Mouse (Mus musculus): ENCODE data around the gene Brwd3. TPM values are rescaled to one million over a fixed set of nuclear protein-coding genes. Genes with fewer than 3 reads are reported as not detected.

Brwd3 gene
- 1.7 and 2.1 TPM in 2 replicates for polyA plus RNA-seq (2015; fragmentation: Nextera tagmentation; extraction: Ambion mirVana)

DNA sequence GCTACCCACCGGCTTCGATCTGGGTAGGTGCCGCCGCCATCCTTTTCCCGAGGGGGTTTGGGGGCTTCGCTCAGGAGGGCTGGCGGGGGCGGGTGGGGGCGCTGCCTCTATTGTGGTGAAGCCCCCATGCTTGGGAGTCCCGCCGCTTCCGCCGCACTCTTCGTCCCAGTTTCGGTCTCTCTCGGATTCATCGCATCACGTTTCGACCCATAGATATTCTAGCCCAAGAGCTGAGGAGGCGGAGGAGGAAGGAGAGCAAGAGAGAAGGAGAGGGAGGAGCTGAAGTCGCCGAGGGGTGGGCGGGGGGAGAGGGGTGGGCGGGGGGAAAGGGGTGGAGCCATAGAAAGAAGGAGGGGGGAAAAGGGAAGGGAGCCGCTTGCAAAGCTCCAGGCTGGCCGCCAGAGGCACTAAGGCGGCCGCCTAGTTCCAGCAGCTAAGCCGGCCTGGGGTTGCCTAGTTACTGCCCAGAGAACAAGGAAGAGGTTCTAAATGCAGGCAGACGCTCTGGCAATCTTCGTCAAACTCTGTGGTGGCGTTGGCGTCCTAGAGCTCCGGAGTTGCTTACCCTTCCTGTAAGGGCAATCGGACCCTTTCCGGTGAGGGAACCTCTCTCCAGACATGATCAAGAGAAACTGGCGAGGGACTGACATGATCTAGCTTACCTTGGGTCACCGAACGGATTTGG lies at the start of gene Brwd3:
Brwd3 (minus strand) TSS at position 283 of the 685 bp plus-strand sequence.
- H3K4me1 ChIP-seq (ENCODE audit: insufficient read depth, low read length): no peaks in the 10 kb centered on the region
- peak within 1 kb of the TSS; percentile 71 for H3K27ac ChIP-seq (ENCODE audit: low read length)
- peak within 1 kb of the TSS; percentile 55 for H3K4me2 ChIP-seq (replicated peaks; ENCODE audit: low read depth, low read length)
- ATAC-seq (ENCODE audit: low FRiP score, low TSS enrichment): peak; percentile 97
- no peaks in the 10 kb centered on the region for H3K27me3 ChIP-seq (ENCODE audit: insufficient read depth, low read length)
- no peaks in the 10 kb centered on the region for H3K36me3 ChIP-seq (ENCODE audit: insufficient read depth, low read length)
- H3K9me3 ChIP-seq (ENCODE audit: low read length): no peaks in the 10 kb centered on the region
- 19% methylated on average over 34 of the region's 39 CpGs for WGBS
- H3K4me3 ChIP-seq (ENCODE audit: low read length): peak within 1 kb of the TSS; percentile 60
- peak within 1 kb of the TSS; percentile 69 for H3K9ac ChIP-seq (replicated peaks; ENCODE audit: low read length)

DNA sequence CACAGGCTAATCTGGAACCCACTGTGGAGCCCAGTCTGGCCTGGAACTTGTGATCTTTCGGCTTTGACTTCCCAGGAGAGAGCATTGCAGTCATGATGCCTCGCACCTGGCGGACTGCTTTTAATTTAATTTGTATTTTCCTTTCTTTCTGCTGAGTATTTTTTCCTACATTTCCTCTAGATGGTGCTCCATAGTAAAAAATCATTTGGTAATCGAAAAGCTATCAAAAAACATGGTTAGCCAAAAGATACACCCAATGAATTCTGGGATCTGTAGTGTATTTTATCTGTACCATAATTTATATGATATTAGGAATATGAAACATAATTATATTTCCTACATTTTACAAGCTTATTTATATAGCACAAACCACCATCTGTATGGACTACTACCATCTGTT lies 28.5 kb upstream of the Brwd3 start:
- Histone ChIP-seq H3K9ac (replicated peaks; ENCODE audit: low read length) (no peak overlapping the region), H3K27me3 (ENCODE audit: insufficient read depth, low read length) (no peaks in the 10 kb centered on the region), H3K9me3 (ENCODE audit: low read length) (no peaks in the 10 kb centered on the region), H3K4me2 (replicated peaks; ENCODE audit: low read depth, low read length) (no peak overlapping the region), H3K4me1 (ENCODE audit: insufficient read depth, low read length) (no peaks in the 10 kb centered on the region), H3K36me3 (ENCODE audit: insufficient read depth, low read length) (no peaks in the 10 kb centered on the region), H3K27ac (ENCODE audit: low read length) (no peak overlapping the region), H3K4me3 (ENCODE audit: low read length) (no peak overlapping the region)
- 83% methylated on average over 4 of the region's 4 CpGs for WGBS
- ATAC-seq (ENCODE audit: low FRiP score, low TSS enrichment): no peak

DNA sequence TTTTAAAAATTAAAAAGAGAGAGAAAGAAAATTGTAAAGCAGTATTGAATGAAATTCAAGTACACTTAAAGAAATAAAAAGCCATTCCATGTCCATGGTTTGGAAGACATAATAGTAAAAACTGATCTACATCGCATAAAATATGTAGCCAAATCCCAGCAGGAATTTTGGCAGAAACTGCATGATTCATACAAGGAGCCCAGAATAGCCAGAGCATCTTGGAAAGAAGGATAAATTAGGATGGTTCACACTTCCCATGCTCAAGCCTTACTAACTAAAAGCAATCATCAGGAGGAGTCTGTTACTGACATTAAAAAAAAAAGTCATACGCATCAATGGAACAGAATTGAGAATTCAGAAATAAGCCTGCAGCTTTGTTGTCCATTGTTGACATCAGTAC lies 8.5 kb upstream of the Brwd3 start:
- Histone ChIP-seq H3K9me3 (ENCODE audit: low read length) (no peaks in the 10 kb centered on the region), H3K36me3 (ENCODE audit: insufficient read depth, low read length) (no peaks in the 10 kb centered on the region), H3K4me1 (ENCODE audit: insufficient read depth, low read length) (no peaks in the 10 kb centered on the region), H3K4me2 (replicated peaks; ENCODE audit: low read depth, low read length) (no peak overlapping the region), H3K4me3 (ENCODE audit: low read length) (no peak overlapping the region), H3K27me3 (ENCODE audit: insufficient read depth, low read length) (no peaks in the 10 kb centered on the region), H3K27ac (ENCODE audit: low read length) (no peak overlapping the region), H3K9ac (replicated peaks; ENCODE audit: low read length) (no peak overlapping the region)
- no peak for ATAC-seq (ENCODE audit: low FRiP score, low TSS enrichment)
- 93% methylated on average over 2 of the region's 2 CpGs for WGBS

DNA sequence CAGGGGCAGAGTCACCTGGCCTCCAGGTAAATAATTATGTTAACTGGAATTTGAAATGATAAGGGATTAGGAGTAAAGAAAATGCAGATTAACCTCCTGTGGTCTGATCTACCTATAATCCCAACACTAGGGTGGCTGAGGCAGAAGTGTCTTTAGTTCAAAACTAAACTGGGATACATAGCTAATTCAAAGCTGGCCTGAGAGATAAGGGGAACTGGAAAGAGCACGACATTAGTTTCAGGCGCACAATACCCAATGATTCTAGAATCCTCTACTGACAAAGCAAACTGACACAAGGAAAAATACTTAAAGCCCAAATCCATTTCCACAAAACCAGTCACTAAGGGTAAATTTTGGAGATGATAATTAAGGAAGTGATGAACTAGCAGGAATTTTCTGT lies 2.2 kb upstream of the Brwd3 start:
- Histone ChIP-seq H3K9ac (replicated peaks; ENCODE audit: low read length) (no peak overlapping the region), H3K4me3 (ENCODE audit: low read length) (no peak overlapping the region), H3K36me3 (ENCODE audit: insufficient read depth, low read length) (no peaks in the 10 kb centered on the region), H3K4me1 (ENCODE audit: insufficient read depth, low read length) (no peaks in the 10 kb centered on the region), H3K9me3 (ENCODE audit: low read length) (no peaks in the 10 kb centered on the region), H3K4me2 (replicated peaks; ENCODE audit: low read depth, low read length) (no peak overlapping the region), H3K27ac (ENCODE audit: low read length) (no peak overlapping the region), H3K27me3 (ENCODE audit: insufficient read depth, low read length) (no peaks in the 10 kb centered on the region)
- ATAC-seq (ENCODE audit: low FRiP score, low TSS enrichment): no peak
- WGBS: 91% methylated on average over 2 of the region's 2 CpGs

DNA sequence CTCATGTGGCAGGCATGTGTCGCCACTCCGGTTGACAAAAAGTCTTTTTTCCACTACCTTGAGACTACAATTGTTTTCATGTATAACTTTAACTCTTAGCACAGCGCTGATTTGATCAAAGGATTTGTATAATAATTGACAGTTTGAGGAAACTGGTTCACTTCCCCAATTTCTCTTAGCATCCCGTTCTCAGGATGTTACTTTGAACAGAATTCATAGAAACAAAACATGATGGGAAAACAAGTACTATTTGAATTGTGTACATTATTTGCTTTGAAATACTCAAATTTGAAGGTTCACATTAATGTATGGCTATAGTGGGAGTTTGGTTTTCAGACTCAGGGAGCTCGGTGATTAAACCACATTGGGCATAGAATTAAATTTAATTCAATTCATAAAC lies 1.1 kb upstream of the Brwd3 start:
- Histone ChIP-seq H3K36me3 (ENCODE audit: insufficient read depth, low read length) (no peaks in the 10 kb centered on the region), H3K4me3 (ENCODE audit: low read length) (peak overlapping the region; percentile 41), H3K9me3 (ENCODE audit: low read length) (no peaks in the 10 kb centered on the region), H3K4me2 (replicated peaks; ENCODE audit: low read depth, low read length) (peak overlapping the region; percentile 51), H3K27ac (ENCODE audit: low read length) (no peak overlapping the region), H3K9ac (replicated peaks; ENCODE audit: low read length) (no peak overlapping the region), H3K27me3 (ENCODE audit: insufficient read depth, low read length) (no peaks in the 10 kb centered on the region), H3K4me1 (ENCODE audit: insufficient read depth, low read length) (no peaks in the 10 kb centered on the region)
- no peak for ATAC-seq (ENCODE audit: low FRiP score, low TSS enrichment)
- 65% methylated on average over 5 of the region's 5 CpGs for WGBS

DNA sequence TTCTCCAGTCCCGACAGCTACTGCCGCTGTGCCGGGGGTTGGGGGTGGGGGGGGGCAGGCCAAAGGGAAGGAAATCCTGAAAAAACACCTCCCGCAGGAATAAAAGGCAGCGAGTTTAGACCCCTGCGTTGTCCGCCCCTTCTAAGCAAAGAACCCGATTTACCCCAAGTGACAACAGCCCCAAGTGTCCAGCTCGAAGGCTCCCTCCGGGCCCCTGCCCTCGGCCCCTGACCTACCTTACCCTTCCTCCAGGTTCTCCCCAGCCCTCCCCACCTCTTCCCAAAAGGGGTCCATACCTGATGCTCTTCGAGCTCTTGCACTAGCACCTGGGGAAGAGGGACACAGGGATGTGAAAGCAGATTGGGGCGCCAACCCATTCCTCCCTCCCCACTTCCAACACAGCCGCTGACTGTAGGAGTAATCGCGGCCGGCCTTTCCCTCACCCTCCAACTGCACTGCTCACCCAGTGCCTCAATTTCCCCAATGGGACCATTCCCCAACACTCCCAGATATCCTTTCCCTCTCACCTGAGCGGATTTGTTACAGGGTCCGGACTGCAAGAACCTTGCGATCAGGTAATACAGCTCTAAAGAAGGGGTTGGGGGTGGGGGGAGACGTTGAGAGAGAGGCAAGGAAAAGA lies 671 bp downstream of the Brwd3 start:
- H3K36me3 ChIP-seq (ENCODE audit: insufficient read depth, low read length): no peaks in the 10 kb centered on the region
- H3K9me3 ChIP-seq (ENCODE audit: low read length): no peaks in the 10 kb centered on the region
- peak overlapping the region; percentile 71 for H3K27ac ChIP-seq (ENCODE audit: low read length)
- H3K4me3 ChIP-seq (ENCODE audit: low read length): peak overlapping the region; percentile 60
- no peaks in the 10 kb centered on the region for H3K4me1 ChIP-seq (ENCODE audit: insufficient read depth, low read length)
- H3K4me2 ChIP-seq (replicated peaks; ENCODE audit: low read depth, low read length): peak overlapping the region; percentile 55
- H3K9ac ChIP-seq (replicated peaks; ENCODE audit: low read length): peak overlapping the region; percentile 69
- 22% methylated on average over 17 of the region's 21 CpGs for WGBS
- H3K27me3 ChIP-seq (ENCODE audit: insufficient read depth, low read length): no peaks in the 10 kb centered on the region
- ATAC-seq (ENCODE audit: low FRiP score, low TSS enrichment): peak; percentile 50

DNA sequence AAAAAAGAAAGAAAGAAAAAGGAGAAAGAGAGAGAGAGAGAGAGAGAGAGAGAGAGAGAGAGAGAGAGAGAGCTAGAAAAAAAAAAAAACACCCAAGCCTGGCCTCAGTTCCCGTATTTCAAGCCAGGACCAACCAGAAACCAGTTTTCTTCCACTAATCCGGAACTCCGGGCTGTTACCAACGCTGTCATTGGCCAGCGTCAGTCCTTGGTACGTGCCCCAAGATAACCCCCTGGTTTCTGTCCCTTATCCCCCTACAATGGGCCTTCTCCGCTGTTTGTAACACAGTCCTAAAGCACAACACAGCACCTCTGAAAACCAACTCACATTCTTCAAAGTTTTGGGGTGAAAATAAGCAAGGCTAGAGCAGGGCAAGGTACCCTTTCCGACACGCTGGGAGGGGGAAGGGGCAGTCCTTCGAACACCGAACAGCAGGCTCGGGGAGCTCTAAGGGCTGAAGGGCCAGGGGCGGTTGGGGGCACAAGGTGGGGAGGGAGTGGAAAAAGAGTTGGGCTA lies 1.4 kb downstream of the Brwd3 start:
- Histone ChIP-seq H3K27ac (ENCODE audit: low read length) (peak overlapping the region; percentile 71), H3K4me3 (ENCODE audit: low read length) (peak overlapping the region; percentile 60), H3K9me3 (ENCODE audit: low read length) (no peaks in the 10 kb centered on the region), H3K27me3 (ENCODE audit: insufficient read depth, low read length) (no peaks in the 10 kb centered on the region), H3K9ac (replicated peaks; ENCODE audit: low read length) (peak overlapping the region; percentile 69), H3K4me1 (ENCODE audit: insufficient read depth, low read length) (no peaks in the 10 kb centered on the region), H3K36me3 (ENCODE audit: insufficient read depth, low read length) (no peaks in the 10 kb centered on the region), H3K4me2 (replicated peaks; ENCODE audit: low read depth, low read length) (peak overlapping the region; percentile 55)
- WGBS: 21% methylated on average over 13 of the region's 13 CpGs
- peak; percentile 77 for ATAC-seq (ENCODE audit: low FRiP score, low TSS enrichment)

DNA sequence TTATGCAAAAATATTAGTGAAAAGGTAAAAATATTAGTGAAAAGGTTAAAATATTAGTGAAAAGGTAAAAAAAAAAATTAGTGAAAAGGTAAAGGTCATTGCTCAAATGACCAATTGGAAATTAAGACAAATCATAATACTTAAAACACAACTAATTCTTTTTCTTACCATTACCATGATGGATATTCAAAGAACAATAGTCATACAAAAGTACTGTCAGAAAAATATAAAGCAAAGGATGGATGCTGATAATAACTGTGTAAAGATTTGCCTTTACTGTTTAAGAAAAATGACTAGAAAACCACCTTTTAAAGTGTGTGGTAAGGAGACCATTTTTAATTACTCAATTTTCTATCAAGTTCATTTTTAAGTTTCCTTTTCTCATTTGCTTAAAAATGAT lies 2.9 kb downstream of the Brwd3 start:
- Histone ChIP-seq H3K4me1 (ENCODE audit: insufficient read depth, low read length) (no peaks in the 10 kb centered on the region), H3K36me3 (ENCODE audit: insufficient read depth, low read length) (no peaks in the 10 kb centered on the region), H3K4me2 (replicated peaks; ENCODE audit: low read depth, low read length) (no peak overlapping the region), H3K9ac (replicated peaks; ENCODE audit: low read length) (no peak overlapping the region), H3K4me3 (ENCODE audit: low read length) (no peak overlapping the region), H3K27ac (ENCODE audit: low read length) (no peak overlapping the region), H3K27me3 (ENCODE audit: insufficient read depth, low read length) (no peaks in the 10 kb centered on the region), H3K9me3 (ENCODE audit: low read length) (no peaks in the 10 kb centered on the region)
- no peak for ATAC-seq (ENCODE audit: low FRiP score, low TSS enrichment)

DNA sequence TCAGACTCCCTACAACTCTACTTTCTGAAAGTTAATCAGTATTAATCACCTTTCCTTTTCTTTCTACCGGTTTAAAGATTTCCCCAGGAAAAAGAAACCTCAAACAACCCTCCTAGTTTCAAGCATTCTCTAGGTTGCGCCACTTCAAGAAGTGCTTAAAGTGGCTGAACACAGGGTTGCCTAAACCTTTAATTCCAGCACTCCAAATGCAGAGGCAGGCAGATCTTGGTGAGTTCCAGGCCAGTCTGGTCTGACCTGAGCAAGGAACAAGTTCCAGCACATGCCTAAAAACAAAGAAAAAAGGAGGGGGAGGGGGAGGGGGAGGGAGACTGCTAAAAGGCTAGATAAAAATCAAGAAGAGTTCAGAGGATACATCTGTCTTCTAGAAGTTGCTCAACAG lies 6.1 kb downstream of the Brwd3 start:
- H3K4me1 ChIP-seq (ENCODE audit: insufficient read depth, low read length): no peaks in the 10 kb centered on the region
- no peak for ATAC-seq (ENCODE audit: low FRiP score, low TSS enrichment)
- no peak overlapping the region for H3K9ac ChIP-seq (replicated peaks; ENCODE audit: low read length)
- no peak overlapping the region for H3K4me3 ChIP-seq (ENCODE audit: low read length)
- no peaks in the 10 kb centered on the region for H3K36me3 ChIP-seq (ENCODE audit: insufficient read depth, low read length)
- H3K4me2 ChIP-seq (replicated peaks; ENCODE audit: low read depth, low read length): no peak overlapping the region
- no peaks in the 10 kb centered on the region for H3K9me3 ChIP-seq (ENCODE audit: low read length)
- WGBS: 67% methylated on average over 2 of the region's 2 CpGs
- no peak overlapping the region for H3K27ac ChIP-seq (ENCODE audit: low read length)
- H3K27me3 ChIP-seq (ENCODE audit: insufficient read depth, low read length): no peaks in the 10 kb centered on the region

DNA sequence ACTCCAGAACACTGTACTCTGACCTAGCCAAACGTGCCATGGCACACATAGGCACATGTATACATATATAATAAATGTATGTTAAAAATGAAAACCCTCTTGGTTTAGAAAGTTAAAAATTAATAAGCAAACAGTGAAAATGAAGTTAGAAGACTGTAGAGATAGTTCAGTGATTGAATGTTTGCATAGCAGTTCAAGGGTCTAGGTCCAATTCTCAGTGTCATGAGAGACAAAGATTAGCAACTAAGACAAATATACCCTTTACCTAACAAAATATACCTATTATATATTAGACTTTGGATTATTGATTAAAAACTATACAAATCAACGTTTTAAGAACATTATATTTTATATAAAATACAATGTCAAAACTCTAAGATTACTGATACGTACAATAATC lies 36.9 kb downstream of the Brwd3 start:
- Histone ChIP-seq H3K9ac (replicated peaks; ENCODE audit: low read length) (no peak overlapping the region), H3K4me2 (replicated peaks; ENCODE audit: low read depth, low read length) (no peak overlapping the region), H3K9me3 (ENCODE audit: low read length) (no peaks in the 10 kb centered on the region), H3K27me3 (ENCODE audit: insufficient read depth, low read length) (no peaks in the 10 kb centered on the region), H3K36me3 (ENCODE audit: insufficient read depth, low read length) (no peaks in the 10 kb centered on the region), H3K27ac (ENCODE audit: low read length) (no peak overlapping the region), H3K4me1 (ENCODE audit: insufficient read depth, low read length) (no peaks in the 10 kb centered on the region), H3K4me3 (ENCODE audit: low read length) (no peak overlapping the region)
- no peak for ATAC-seq (ENCODE audit: low FRiP score, low TSS enrichment)
- 79% methylated on average over 3 of the region's 3 CpGs for WGBS
